Comparison of ENCODE assay signal across 25 mouse cellular contexts in genomic region chr6:3935606-3936005, GRCm38 (mm10). TPM values are rescaled to one million over a fixed set of nuclear protein-coding genes. Genes with fewer than 3 reads are reported as not detected.
DNase-seq lines count a peak whose midpoint lies in the region; ATAC-seq and TF ChIP-seq lines count a peak whose summit lies in the region.
"Had no signal": no experiment of that assay in that cellular context is flagged by ENCODE, and none has a peak within 500 bp of the region (broad histone marks: within the 10 kb centered on the region; RNA-seq: fewer than 3 reads in every experiment).

No protein-coding gene starts in this region.

- DNase-seq in kidney, adult 11 months, result peak; percentile 9
- DNase-seq in kidney, adult 2 months, result peak; percentile 52
- peak; percentile 42 for DNase-seq in kidney, postnatal 14 days
- DNase-seq in lung, postnatal 25 days (ENCODE audit: low spot score), result peak; percentile 5
- DNase-seq in hindbrain, embryonic 14.5 days (ENCODE audit: low spot score), result no peak
- DNase-seq in MN1 (ENCODE audit: low spot score), result no peak
- DNase-seq: adrenal gland, postnatal 10 days; B cell, adult 2 months; cerebellum, postnatal 10 days; gastrocnemius, postnatal 10 days; heart, adult 11 months; layer of hippocampus, adult 9-11 months; thymus, postnatal 36 days had no signal

- WGBS in kidney, embryonic 16.5 days, result 65% methylated on average over 2 of the region's 2 CpGs
- WGBS in kidney, adult 2 months, result 66% methylated on average over 2 of the region's 2 CpGs
- 56% methylated on average over 2 of the region's 2 CpGs for WGBS in hindbrain, embryonic 14.5 days

- no peak for TF ChIP-seq POLR2A in kidney, adult 2 months (IDR thresholded peaks at IDR 0.05; ENCODE audit: low read depth, low read length)

- H3K4me3 ChIP-seq in kidney, embryonic 16.5 days (ENCODE audit: low read length), result no peak overlapping the region
- no peak overlapping the region for H3K4me3 ChIP-seq in kidney, adult 2 months (ENCODE audit: insufficient read depth, low read depth, low read length)
- no peak overlapping the region for H3K4me3 ChIP-seq in hindbrain, embryonic 14.5 days (replicated peaks; ENCODE audit: low read length)
- H3K4me3 ChIP-seq: heart, embryonic 15.5 days; limb, embryonic 12.5 days; liver, embryonic 12.5 days; lung, embryonic 15.5 days; midbrain, embryonic 12.5 days had no signal

- H3K27ac ChIP-seq in kidney, embryonic 16.5 days (ENCODE audit: low read length), result no peak overlapping the region
- H3K27ac ChIP-seq in kidney, adult 2 months (ENCODE audit: insufficient read depth, low read depth, low read length), result no peak overlapping the region
- no peak overlapping the region for H3K27ac ChIP-seq in hindbrain, embryonic 14.5 days
- H3K27ac ChIP-seq: heart, embryonic 15.5 days; hindbrain, postnatal 0 days; limb, embryonic 12.5 days; liver, embryonic 12.5 days; lung, embryonic 15.5 days; midbrain, embryonic 12.5 days had no signal

- no peak overlapping the region for H3K9ac ChIP-seq in kidney, embryonic 16.5 days (replicated peaks; ENCODE audit: low read length)
- H3K9ac ChIP-seq in hindbrain, embryonic 14.5 days, result no peak overlapping the region
- H3K9ac ChIP-seq: heart, embryonic 15.5 days; limb, embryonic 12.5 days; liver, embryonic 12.5 days; lung, embryonic 15.5 days; midbrain, embryonic 12.5 days had no signal

- no peak for TF ChIP-seq CTCF in kidney, adult 2 months (conservative IDR thresholded peaks at IDR 0.05; ENCODE audit: insufficient read depth, insufficient read length, low read depth, low read length)

- ATAC-seq in kidney, embryonic 16.5 days (ENCODE audit: low FRiP score, low TSS enrichment), result no peak
- no peak for ATAC-seq in hindbrain, embryonic 14.5 days (ENCODE audit: low FRiP score)
- no peak for ATAC-seq in cerebellum, adult (ENCODE audit: insufficient number of reproducible peaks, low FRiP score, low TSS enrichment)
- ATAC-seq: hindbrain, postnatal 0 days; liver, embryonic 12.5 days had no signal

- H3K9me3 ChIP-seq in kidney, embryonic 16.5 days (ENCODE audit: low read length), result no peaks in the 10 kb centered on the region
- no peaks in the 10 kb centered on the region for H3K9me3 ChIP-seq in hindbrain, embryonic 14.5 days (ENCODE audit: control insufficient read depth, low read length)
- H3K9me3 ChIP-seq: heart, embryonic 15.5 days; limb, embryonic 12.5 days; liver, embryonic 12.5 days; lung, embryonic 15.5 days; midbrain, embryonic 12.5 days had no signal

- H3K27me3 ChIP-seq in kidney, embryonic 16.5 days (ENCODE audit: insufficient read depth, low read length), result no peaks in the 10 kb centered on the region
- H3K27me3 ChIP-seq in kidney, adult 2 months (replicated peaks; ENCODE audit: control insufficient read depth, insufficient read depth, low read length), result no peaks in the 10 kb centered on the region
- no peaks in the 10 kb centered on the region for H3K27me3 ChIP-seq in hindbrain, embryonic 14.5 days (ENCODE audit: control insufficient read depth, insufficient read depth, low read length)
- H3K27me3 ChIP-seq: heart, embryonic 15.5 days; limb, embryonic 12.5 days; liver, embryonic 12.5 days; lung, embryonic 15.5 days; midbrain, embryonic 12.5 days had no signal

- H3K4me1 ChIP-seq in kidney, embryonic 16.5 days (ENCODE audit: insufficient read depth, low read length), result no peaks in the 10 kb centered on the region
- peaks cover 3% of the 10 kb centered on the region; the same call in 1 of the 2 replicates for H3K4me1 ChIP-seq in kidney, adult 2 months (ENCODE audit: control insufficient read depth, insufficient read depth, low read length)
- no peaks in the 10 kb centered on the region for H3K4me1 ChIP-seq in hindbrain, embryonic 14.5 days (replicated peaks; ENCODE audit: control insufficient read depth, insufficient read depth, low read length)
- H3K4me1 ChIP-seq: limb, embryonic 12.5 days; liver, embryonic 12.5 days; lung, embryonic 15.5 days; midbrain, embryonic 12.5 days had no signal

- no peaks in the 10 kb centered on the region for H3K36me3 ChIP-seq in kidney, embryonic 16.5 days (ENCODE audit: insufficient read depth, low read length)
- H3K36me3 ChIP-seq in kidney, adult 2 months (ENCODE audit: control insufficient read depth, insufficient read depth, low read length), result no peaks in the 10 kb centered on the region
- no peaks in the 10 kb centered on the region for H3K36me3 ChIP-seq in hindbrain, embryonic 14.5 days (replicated peaks; ENCODE audit: control insufficient read depth, insufficient read depth)
- H3K36me3 ChIP-seq: heart, embryonic 15.5 days; limb, embryonic 12.5 days; liver, embryonic 12.5 days; lung, embryonic 15.5 days; midbrain, embryonic 12.5 days had no signal

- H3K4me2 ChIP-seq in kidney, embryonic 16.5 days (replicated peaks; ENCODE audit: low read depth, low read length), result no peak overlapping the region
- H3K4me2 ChIP-seq in hindbrain, embryonic 14.5 days (replicated peaks), result no peak overlapping the region
- H3K4me2 ChIP-seq: heart, embryonic 15.5 days; limb, embryonic 12.5 days; liver, embryonic 12.5 days; lung, embryonic 15.5 days; midbrain, embryonic 12.5 days had no signal

RNA-seq across cellular contexts. Expression of gene Tfpi2, which starts 53.1 kb away (rescaled TPM):
- 4.6 and 4.8 TPM in 2 replicates for polyA plus RNA-seq in kidney, embryonic 16.5 days (2015; fragmentation: Nextera tagmentation; extraction: Ambion mirVana)
- polyA plus RNA-seq in kidney, adult 2 months (2012; rRNA removed), result 30.0 and 37.3 TPM in 2 replicates
- 0.62 and 0.69 TPM in 2 replicates for polyA plus RNA-seq in hindbrain, embryonic 14.5 days (2014; fragmentation: Nextera tagmentation; extraction: Ambion mirVana)
- polyA plus RNA-seq: testis, adult 2 months had no signal

RNA-seq across cellular contexts. Expression of gene Gngt1, which starts 58.0 kb away (rescaled TPM):
- not detected in 2 replicates for polyA plus RNA-seq in kidney, embryonic 16.5 days (2015; fragmentation: Nextera tagmentation; extraction: Ambion mirVana)
- not detected in 2 replicates for polyA plus RNA-seq in kidney, adult 2 months (2012; rRNA removed)
- polyA plus RNA-seq in hindbrain, embryonic 14.5 days (2014; fragmentation: Nextera tagmentation; extraction: Ambion mirVana), result not detected in 2 replicates
- polyA plus RNA-seq: forebrain, embryonic 11.5 days; frontal cortex, adult 2 months; heart, embryonic 15.5 days; hindbrain, postnatal 0 days; limb, embryonic 12.5 days; lung, embryonic 15.5 days; midbrain, embryonic 12.5 days; neural tube, embryonic 11.5 days; testis, adult 2 months had no signal

Comparison
In these comparisons a context has a peak if more than half of its experiments do, and no peak if none do; other contexts are left out.
1. DNase-seq: peak in kidney, adult 11 months (single experiment), kidney, adult 2 months (single experiment), kidney, postnatal 14 days (single experiment) and lung, postnatal 25 days (single experiment); none in hindbrain, embryonic 14.5 days (single experiment) and MN1 (single experiment).